Mouse (Mus musculus) midbrain, embryonic 10.5 days (tissue): Measurements from ENCODE around the gene Stim1. TPM values are rescaled to one million over a fixed set of nuclear protein-coding genes. Genes with fewer than 3 reads are reported as not detected.

ENCODE experiments used
- DNase-seq: peaks from one replicate; pipeline ENCODE4 v3.0.0-alpha.2; 2017; ENCODE audit warnings: low spot score
- H3K27ac ChIP-seq: fragments of 300-500 bp; sonication (generic); replicated peaks from 2 replicates; pipeline ENCODE4 v1.5.1; 2016; ENCODE audit warnings: mild to moderate bottlenecking
- H3K27me3 ChIP-seq: fragments of 300-500 bp; sonication (generic); 2 replicates; pipeline ENCODE4 v1.6.1; 2016; ENCODE audit warnings: low read depth, mild to moderate bottlenecking; ENCODE audit not compliant: poor library complexity, severe bottlenecking
- H3K36me3 ChIP-seq: fragments of 300-500 bp; sonication (generic); 2 replicates; pipeline ENCODE4 v1.6.1; 2016; ENCODE audit warnings: mild to moderate bottlenecking, moderate library complexity
- H3K4me1 ChIP-seq: fragments of 300-500 bp; sonication (generic); 2 replicates; pipeline ENCODE4 v1.6.1; 2016
- H3K4me3 ChIP-seq: fragments of 300-500 bp; sonication (generic); 2 replicates; pipeline ENCODE4 v1.5.1; 2016; ENCODE audit warnings: mild to moderate bottlenecking, moderate library complexity
- H3K9me3 ChIP-seq: fragments of 300-500 bp; sonication (generic); replicated peaks from 2 replicates; pipeline ENCODE4 v1.6.1; 2016; ENCODE audit warnings: mild to moderate bottlenecking
- WGBS: fragments of 180-500 bp; shearing (Covaris S2); methylation state at CpG from one replicate; pipeline ENCODE4 v1.1.7; 2016; 5-methylcytosine and 5-hydroxymethylcytosine counted together
- polyA plus RNA-seq: library from polyadenylated mRNA; unstranded; fragments of >200 nt; fragmentation: Nextera tagmentation; extraction: Ambion mirVana; gene quantifications from 2 replicates; pipeline ENCODE4 v1.2.1, GENCODE M21; 2016

The Stim1 gene
- polyA plus RNA-seq: 11.7 and 12.4 TPM in 2 replicates

- Histone ChIP-seq H3K4me1 (peaks cover 11% of the 10 kb centered on the region), H3K9me3 (no peaks in the 10 kb centered on the region), H3K27me3 (peaks cover 24% of the 10 kb centered on the region), H3K27ac (peak within 1 kb of the TSS; percentile 83), H3K4me3 (peak within 1 kb of the TSS; percentile 91), H3K36me3 (no peaks in the 10 kb centered on the region)
- peak; percentile 69 for DNase-seq
- WGBS: under 1% methylated on average over 63 of the region's 73 CpGs
Measured at GRCm38 (mm10) chr7:102267601-102268394, at the start of gene Stim1. Gene Stim1, plus strand, starts transcription at chr7:102267806.

- no peaks in the 10 kb centered on the region for H3K27me3 ChIP-seq
- WGBS: 58% methylated on average over 1 of the region's 1 CpGs
- no peak overlapping the region for H3K27ac ChIP-seq
- H3K36me3 ChIP-seq: 0 out of 2 replicates have a peak, but pooled peaks cover 2% of the 10 kb centered on the region
- H3K4me1 ChIP-seq: peaks cover 13% of the 10 kb centered on the region
- no peaks in the 10 kb centered on the region for H3K9me3 ChIP-seq
- no peak for DNase-seq
- H3K4me3 ChIP-seq: peak overlapping the region; percentile 75
Measured at GRCm38 (mm10) chr7:102221899-102222298, 45.7 kb upstream of the Stim1 start.

GRCm38 (mm10) chr7:102222336-102222735 lies 45.3 kb upstream of the Stim1 start:
- peak overlapping the region; percentile 75 for H3K4me3 ChIP-seq
- WGBS: under 1% methylated on average over 11 of the region's 13 CpGs
- DNase-seq: peak; percentile 69
- no peaks in the 10 kb centered on the region for H3K9me3 ChIP-seq
- H3K4me1 ChIP-seq: peaks cover 13% of the 10 kb centered on the region
- no peaks in the 10 kb centered on the region for H3K27me3 ChIP-seq
- 0 out of 2 replicates have a peak overlapping the region, but pooled peaks have one; percentile 82 for H3K27ac ChIP-seq
- H3K36me3 ChIP-seq: peaks cover 5% of the 10 kb centered on the region

GRCm38 (mm10) chr7:102222830-102223556 lies 44.6 kb upstream of the Stim1 start:
- peak overlapping the region; percentile 82 for H3K27ac ChIP-seq

GRCm38 (mm10) chr7:102223883-102224738 lies 43.5 kb upstream of the Stim1 start:
- Histone ChIP-seq H3K36me3 (peaks cover 20% of the 10 kb centered on the region), H3K4me1 (peaks cover 13% of the 10 kb centered on the region), H3K9me3 (peaks cover 3% of the 10 kb centered on the region; the same call in 1 of the 2 replicates), H3K27ac (no peak overlapping the region), H3K27me3 (no peaks in the 10 kb centered on the region), H3K4me3 (no peak overlapping the region)
- WGBS: 92% methylated on average over 5 of the region's 5 CpGs
- no peak for DNase-seq

More at GRCm38 (mm10) chr7:102222830-102223556, 44.6 kb upstream of the Stim1 start:
- peak; percentile 64 for DNase-seq
- 2% methylated on average over 31 of the region's 31 CpGs for WGBS
- H3K4me1 ChIP-seq: peaks cover 13% of the 10 kb centered on the region
- no peaks in the 10 kb centered on the region for H3K9me3 ChIP-seq
- H3K36me3 ChIP-seq: peaks cover 10% of the 10 kb centered on the region
- H3K27me3 ChIP-seq: no peaks in the 10 kb centered on the region
- peak overlapping the region; percentile 75 for H3K4me3 ChIP-seq

GRCm38 (mm10) chr7:102226051-102226450 lies 41.6 kb upstream of the Stim1 start:
- DNase-seq: no peak
- Histone ChIP-seq H3K9me3 (peaks cover 7% of the 10 kb centered on the region; the same call in 1 of the 2 replicates), H3K27ac (no peak overlapping the region), H3K4me1 (peaks cover 13% of the 10 kb centered on the region), H3K4me3 (no peak overlapping the region), H3K27me3 (no peaks in the 10 kb centered on the region), H3K36me3 (peaks cover 32% of the 10 kb centered on the region)
- 92% methylated on average over 6 of the region's 6 CpGs for WGBS

- Histone ChIP-seq H3K27ac (no peak overlapping the region), H3K27me3 (no peaks in the 10 kb centered on the region), H3K4me1 (peaks cover 7% of the 10 kb centered on the region), H3K4me3 (no peak overlapping the region), H3K36me3 (peaks cover 41% of the 10 kb centered on the region), H3K9me3 (peaks cover 7% of the 10 kb centered on the region; the same call in 1 of the 2 replicates)
- 89% methylated on average over 4 of the region's 4 CpGs for WGBS
- DNase-seq: no peak
Measured at GRCm38 (mm10) chr7:102228049-102228670, 39.4 kb upstream of the Stim1 start.

- Histone ChIP-seq H3K4me3 (no peak overlapping the region), H3K27ac (no peak overlapping the region), H3K4me1 (peaks cover 5% of the 10 kb centered on the region), H3K27me3 (no peaks in the 10 kb centered on the region), H3K36me3 (peaks cover 41% of the 10 kb centered on the region), H3K9me3 (peaks cover 7% of the 10 kb centered on the region; the same call in 1 of the 2 replicates)
- 91% methylated on average over 6 of the region's 6 CpGs for WGBS
- DNase-seq: no peak
Measured at GRCm38 (mm10) chr7:102229814-102230213, 37.8 kb upstream of the Stim1 start.

GRCm38 (mm10) chr7:102233059-102233458 lies 34.5 kb upstream of the Stim1 start:
- WGBS: 90% methylated on average over 4 of the region's 4 CpGs
- peaks cover 5% of the 10 kb centered on the region for H3K4me1 ChIP-seq
- DNase-seq: no peak
- peaks cover 62% of the 10 kb centered on the region for H3K36me3 ChIP-seq
- H3K9me3 ChIP-seq: peaks cover 7% of the 10 kb centered on the region; the same call in 1 of the 2 replicates
- H3K27ac ChIP-seq: no peak overlapping the region
- H3K4me3 ChIP-seq: no peak overlapping the region
- no peaks in the 10 kb centered on the region for H3K27me3 ChIP-seq

- Histone ChIP-seq H3K36me3 (peaks cover 75% of the 10 kb centered on the region), H3K4me1 (no peaks in the 10 kb centered on the region), H3K27me3 (no peaks in the 10 kb centered on the region), H3K27ac (no peak overlapping the region), H3K4me3 (no peak overlapping the region), H3K9me3 (no peaks in the 10 kb centered on the region)
- 90% methylated on average over 8 of the region's 8 CpGs for WGBS
- DNase-seq: no peak
Measured at GRCm38 (mm10) chr7:102238686-102239286, 28.8 kb upstream of the Stim1 start.

- no peak overlapping the region for H3K4me3 ChIP-seq
- peaks cover 83% of the 10 kb centered on the region for H3K36me3 ChIP-seq
- 92% methylated on average over 16 of the region's 16 CpGs for WGBS
- no peaks in the 10 kb centered on the region for H3K9me3 ChIP-seq
- H3K27me3 ChIP-seq: no peaks in the 10 kb centered on the region
- no peak for DNase-seq
- 0 out of 2 replicates have a peak, but pooled peaks cover 2% of the 10 kb centered on the region for H3K4me1 ChIP-seq
- H3K27ac ChIP-seq: no peak overlapping the region
Measured at GRCm38 (mm10) chr7:102239591-102239990, 28.0 kb upstream of the Stim1 start.
